Mouse (Mus musculus) kidney, embryonic 15.5 days (tissue): ENCODE data around the gene Ing4. TPM values are rescaled to one million over a fixed set of nuclear protein-coding genes. Genes with fewer than 3 reads are reported as not detected.

Experiments used
- ATAC-seq: fragments of 200-750 bp; cut with Nextera tagmentation; replicated peaks from 2 replicates; pipeline ENCODE4 v1.8.0; 2017; ENCODE audit warnings: moderate TSS enrichment; ENCODE audit not compliant: low FRiP score
- H3K27ac ChIP-seq: fragments of 300-500 bp; sonication (generic); 2 replicates; pipeline ENCODE4 v1.5.1; 2015; ENCODE audit warnings: mild to moderate bottlenecking, inconsistent platforms
- H3K27me3 ChIP-seq: fragments of 300-500 bp; sonication (generic); 2 replicates; pipeline ENCODE4 v1.6.1; 2015; ENCODE audit warnings: inconsistent platforms
- H3K36me3 ChIP-seq: fragments of 300-500 bp; sonication (generic); 2 replicates; pipeline ENCODE4 v1.6.1; 2015; ENCODE audit warnings: inconsistent platforms
- H3K4me1 ChIP-seq: fragments of 300-500 bp; sonication (generic); 2 replicates; pipeline ENCODE4 v1.6.1; 2015; ENCODE audit warnings: inconsistent platforms
- H3K4me2 ChIP-seq: fragments of 300-500 bp; sonication (generic); 2 replicates; pipeline ENCODE4 v1.6.1; 2015; ENCODE audit warnings: moderate library complexity, mild to moderate bottlenecking, inconsistent platforms
- H3K4me3 ChIP-seq: fragments of 300-500 bp; sonication (generic); replicated peaks from 2 replicates; pipeline ENCODE4 v1.5.1; 2015; ENCODE audit warnings: mild to moderate bottlenecking, inconsistent platforms
- H3K9ac ChIP-seq: fragments of 300-500 bp; sonication (generic); 2 replicates; pipeline ENCODE4 v1.6.1; 2015; ENCODE audit warnings: mild to moderate bottlenecking, inconsistent platforms
- H3K9me3 ChIP-seq: fragments of 300-500 bp; sonication (generic); replicated peaks from 2 replicates; pipeline ENCODE4 v1.6.1; 2016; ENCODE audit warnings: inconsistent platforms
- WGBS: fragments of 180-500 bp; shearing (Covaris S2); methylation state at CpG from one replicate; pipeline ENCODE4 v1.1.7; 2015; ENCODE audit warnings: mixed read lengths; 5-methylcytosine and 5-hydroxymethylcytosine counted together
- polyA plus RNA-seq: library from polyadenylated mRNA; unstranded; fragments of >200 nt; fragmentation: Nextera tagmentation; extraction: Ambion mirVana; gene quantifications from 2 replicates; pipeline ENCODE4 v1.2.1, GENCODE M21; 2015

The Ing4 gene
- polyA plus RNA-seq = 135 and 138 TPM in 2 replicates

- Histone ChIP-seq H3K27ac (peak within 1 kb of the TSS; percentile 91), H3K4me1 (peaks cover 16% of the 10 kb centered on the region; the same call in 1 of the 2 replicates), H3K27me3 (no peaks in the 10 kb centered on the region), H3K9me3 (no peaks in the 10 kb centered on the region), H3K36me3 (peaks cover 61% of the 10 kb centered on the region), H3K4me2 (peak within 1 kb of the TSS; percentile 63), H3K9ac (peak within 1 kb of the TSS; percentile 74), H3K4me3 (peak within 1 kb of the TSS; percentile 78)
- under 1% methylated on average over 26 of the region's 26 CpGs for WGBS
- ATAC-seq = peak; percentile 96
These were observed at the start of gene Ing4 for GRCm38 (mm10) chr6:125039533-125040153. Gene Ing4 (plus strand): TSS chr6:125039760.

GRCm38 (mm10) chr6:124992241-124992640, 47.3 kb upstream of the Ing4 start:
- Histone ChIP-seq H3K27ac (no peak overlapping the region), H3K4me2 (no peak overlapping the region), H3K9me3 (peaks cover 5% of the 10 kb centered on the region; the same call in 1 of the 2 replicates), H3K9ac (no peak overlapping the region), H3K4me1 (peaks cover 18% of the 10 kb centered on the region), H3K27me3 (peaks cover 54% of the 10 kb centered on the region), H3K36me3 (no peaks in the 10 kb centered on the region), H3K4me3 (no peak overlapping the region)
- WGBS = 30% methylated on average over 4 of the region's 4 CpGs
- no peak for ATAC-seq

- Histone ChIP-seq H3K27me3 (peaks cover 65% of the 10 kb centered on the region), H3K9ac (no peak overlapping the region), H3K4me3 (no peak overlapping the region), H3K9me3 (peaks cover 5% of the 10 kb centered on the region; the same call in 1 of the 2 replicates), H3K4me2 (no peak overlapping the region), H3K4me1 (peaks cover 29% of the 10 kb centered on the region), H3K27ac (no peak overlapping the region), H3K36me3 (no peaks in the 10 kb centered on the region)
- WGBS = 75% methylated on average over 9 of the region's 9 CpGs
- no peak for ATAC-seq
These were observed 46.2 kb upstream of the Ing4 start for GRCm38 (mm10) chr6:124993365-124993764.

GRCm38 (mm10) chr6:124993876-124994275, 45.7 kb upstream of the Ing4 start:
- Histone ChIP-seq H3K4me3 (no peak overlapping the region), H3K4me1 (peaks cover 34% of the 10 kb centered on the region), H3K36me3 (no peaks in the 10 kb centered on the region), H3K27me3 (peaks cover 70% of the 10 kb centered on the region), H3K27ac (no peak overlapping the region), H3K4me2 (peak overlapping the region; percentile 26; the same call in 1 of the 2 replicates), H3K9ac (no peak overlapping the region), H3K9me3 (peaks cover 5% of the 10 kb centered on the region; the same call in 1 of the 2 replicates)
- WGBS = 9% methylated on average over 11 of the region's 11 CpGs
- peak; percentile 58 for ATAC-seq

GRCm38 (mm10) chr6:124995246-124995645, 44.3 kb upstream of the Ing4 start:
- no peak overlapping the region for H3K9ac ChIP-seq
- peaks cover 2% of the 10 kb centered on the region; the same call in 1 of the 2 replicates for H3K9me3 ChIP-seq
- H3K4me2 ChIP-seq = no peak overlapping the region
- H3K27me3 ChIP-seq = peaks cover 84% of the 10 kb centered on the region
- H3K4me3 ChIP-seq = no peak overlapping the region
- WGBS = 82% methylated on average over 7 of the region's 7 CpGs
- H3K27ac ChIP-seq = no peak overlapping the region
- H3K4me1 ChIP-seq = peaks cover 34% of the 10 kb centered on the region
- no peak for ATAC-seq
- H3K36me3 ChIP-seq = no peaks in the 10 kb centered on the region

GRCm38 (mm10) chr6:124995831-124996403, 43.6 kb upstream of the Ing4 start:
- Histone ChIP-seq H3K4me2 (peak overlapping the region; percentile 100), H3K9ac (no peak overlapping the region), H3K27me3 (peaks cover 90% of the 10 kb centered on the region), H3K9me3 (no peaks in the 10 kb centered on the region), H3K4me1 (peaks cover 34% of the 10 kb centered on the region), H3K4me3 (0 out of 2 replicates have a peak overlapping the region, but pooled peaks have one; percentile 57), H3K27ac (no peak overlapping the region), H3K36me3 (no peaks in the 10 kb centered on the region)
- ATAC-seq = no peak
- 48% methylated on average over 8 of the region's 8 CpGs for WGBS

GRCm38 (mm10) chr6:124996551-124997501, 42.7 kb upstream of the Ing4 start, which contains the start of gene Pianp:
Gene Pianp (plus strand): TSS chr6:124996694.
- WGBS = under 1% methylated on average over 75 of the region's 78 CpGs
- peaks cover 95% of the 10 kb centered on the region for H3K27me3 ChIP-seq
- peaks cover 34% of the 10 kb centered on the region for H3K4me1 ChIP-seq
- peak within 1 kb of the TSS; percentile 57 for H3K4me3 ChIP-seq
- no peaks in the 10 kb centered on the region for H3K9me3 ChIP-seq
- H3K9ac ChIP-seq = peak within 1 kb of the TSS; percentile 41
- peak within 1 kb of the TSS; percentile 100 for H3K4me2 ChIP-seq
- H3K36me3 ChIP-seq = no peaks in the 10 kb centered on the region
- peak; percentile 72 for ATAC-seq
- no peak within 1 kb of the TSS for H3K27ac ChIP-seq

- ATAC-seq = no peak
- Histone ChIP-seq H3K9ac (0 out of 2 replicates have a peak overlapping the region, but pooled peaks have one; percentile 41), H3K27ac (no peak overlapping the region), H3K4me2 (peak overlapping the region; percentile 100), H3K4me3 (peak overlapping the region; percentile 57), H3K27me3 (peaks cover 97% of the 10 kb centered on the region), H3K9me3 (no peaks in the 10 kb centered on the region), H3K36me3 (no peaks in the 10 kb centered on the region), H3K4me1 (peaks cover 32% of the 10 kb centered on the region)
- 4% methylated on average over 8 of the region's 8 CpGs for WGBS
These were observed 41.5 kb upstream of the Ing4 start for GRCm38 (mm10) chr6:124998066-124998465.

- no peak for ATAC-seq
- H3K36me3 ChIP-seq = no peaks in the 10 kb centered on the region
- H3K4me3 ChIP-seq = no peak overlapping the region
- no peak overlapping the region for H3K4me2 ChIP-seq
- H3K4me1 ChIP-seq = peaks cover 30% of the 10 kb centered on the region
- H3K27ac ChIP-seq = no peak overlapping the region
- 31% methylated on average over 14 of the region's 14 CpGs for WGBS
- no peak overlapping the region for H3K9ac ChIP-seq
- H3K27me3 ChIP-seq = peaks cover 90% of the 10 kb centered on the region
- no peaks in the 10 kb centered on the region for H3K9me3 ChIP-seq
These were observed 40.5 kb upstream of the Ing4 start for GRCm38 (mm10) chr6:124999091-124999490.

GRCm38 (mm10) chr6:124999546-124999945, 40.0 kb upstream of the Ing4 start:
- WGBS = 33% methylated on average over 10 of the region's 10 CpGs
- no peak for ATAC-seq
- no peak overlapping the region for H3K27ac ChIP-seq
- no peak overlapping the region for H3K4me2 ChIP-seq
- H3K27me3 ChIP-seq = peaks cover 86% of the 10 kb centered on the region
- no peaks in the 10 kb centered on the region for H3K9me3 ChIP-seq
- no peaks in the 10 kb centered on the region for H3K36me3 ChIP-seq
- no peak overlapping the region for H3K9ac ChIP-seq
- no peak overlapping the region for H3K4me3 ChIP-seq
- H3K4me1 ChIP-seq = peaks cover 30% of the 10 kb centered on the region

- H3K4me2 ChIP-seq = no peak overlapping the region
- H3K27me3 ChIP-seq = peaks cover 46% of the 10 kb centered on the region
- H3K27ac ChIP-seq = no peak overlapping the region
- peaks cover 14% of the 10 kb centered on the region for H3K4me1 ChIP-seq
- H3K9me3 ChIP-seq = no peaks in the 10 kb centered on the region
- no peak overlapping the region for H3K4me3 ChIP-seq
- WGBS = 25% methylated on average over 3 of the region's 3 CpGs
- no peak overlapping the region for H3K9ac ChIP-seq
- H3K36me3 ChIP-seq = no peaks in the 10 kb centered on the region
- no peak for ATAC-seq
These were observed 35.9 kb upstream of the Ing4 start for GRCm38 (mm10) chr6:125003706-125004105.
